8 mouse cellular contexts compared by ENCODE assay signal in genomic region chr7:126986319-126986718, GRCm38 (mm10). TPM values are rescaled to one million over a fixed set of nuclear protein-coding genes. Genes with fewer than 3 reads are reported as not detected.
DNase-seq lines count a peak whose midpoint lies in the region; ATAC-seq and TF ChIP-seq lines count a peak whose summit lies in the region.

No protein-coding gene starts in this region.

- H3K9me3 ChIP-seq in limb, embryonic 11.5 days (ENCODE audit: control insufficient read depth, low read length), result no peaks in the 10 kb centered on the region

- no peak overlapping the region for H3K4me3 ChIP-seq in C2C12 (ENCODE audit: insufficient read depth, poor library complexity, severe bottlenecking)
- H3K4me3 ChIP-seq in limb, embryonic 11.5 days (ENCODE audit: low read depth, low read length), result no peak overlapping the region

- H3ac ChIP-seq in C2C12 (ENCODE audit: control insufficient read depth, insufficient read length, low read depth), result no peak overlapping the region

- no peak overlapping the region for H3K9ac ChIP-seq in limb, embryonic 11.5 days (ENCODE audit: low read length)

- no peak overlapping the region for H3K27ac ChIP-seq in limb, embryonic 11.5 days (replicated peaks; ENCODE audit: low read depth, low read length)

- no peaks in the 10 kb centered on the region for H3K4me1 ChIP-seq in limb, embryonic 11.5 days (ENCODE audit: control insufficient read depth, insufficient read depth, low read length)

- H3K4me2 ChIP-seq in limb, embryonic 11.5 days (ENCODE audit: low read depth, severe bottlenecking), result no peak overlapping the region

- peaks cover 6% of the 10 kb centered on the region for H3K36me3 ChIP-seq in C2C12 (ENCODE audit: control insufficient read depth, insufficient read depth)
- no peaks in the 10 kb centered on the region for H3K36me3 ChIP-seq in limb, embryonic 11.5 days (ENCODE audit: control insufficient read depth, insufficient read depth, low read length)

- peak; percentile 43 for TF ChIP-seq CTCF in C2C12 (IDR thresholded peaks at IDR 0.05; ENCODE audit: control insufficient read depth, insufficient read depth, insufficient read length)
- TF ChIP-seq CTCF in brain, embryonic 14.5 days (IDR thresholded peaks at IDR 0.05; ENCODE audit: borderline replicate concordance, extremely low read depth, insufficient read depth, insufficient read length), result peak; percentile 35; the same call in 1 of the 2 replicates

- no peak for TF ChIP-seq POLR2A in brain, embryonic 14.5 days (IDR thresholded peaks at IDR 0.05; ENCODE audit: borderline replicate concordance, extremely low read depth, insufficient read depth, insufficient read length, poor library complexity, severe bottlenecking)

- 40% methylated on average over 9 of the region's 9 CpGs for WGBS in limb, embryonic 11.5 days

- peak; percentile 33; the same call in 1 of the 2 replicates for ATAC-seq in granulocyte monocyte progenitor cell, adult 5-6 weeks (replicated peaks; ENCODE audit: poor library complexity, severe bottlenecking)
- no peak for ATAC-seq in limb, embryonic 11.5 days (ENCODE audit: insufficient number of reproducible peaks, low FRiP score, low TSS enrichment, low read depth)
- ATAC-seq in monocyte, adult 5-6 weeks (replicated peaks; ENCODE audit: insufficient number of reproducible peaks, low FRiP score, low TSS enrichment, poor library complexity, severe bottlenecking), result no peak

- no peaks in the 10 kb centered on the region for H3K79me2 ChIP-seq in C2C12 (ENCODE audit: control insufficient read depth, insufficient read depth)

- H3K27me3 ChIP-seq in C2C12 (ENCODE audit: control insufficient read depth, insufficient read depth, insufficient read length), result no peaks in the 10 kb centered on the region
- no peaks in the 10 kb centered on the region for H3K27me3 ChIP-seq in limb, embryonic 11.5 days (ENCODE audit: control insufficient read depth, insufficient read depth, low read length)

- DNase-seq in gastrocnemius, adult 18-20 months (ENCODE audit: low spot score), result peak; percentile 70
- no peak for DNase-seq in gastrocnemius, postnatal 4 days (ENCODE audit: low spot score in 2 of 2)
- peak; percentile 45 for DNase-seq in brain, embryonic 14.5 days (ENCODE audit: low read depth)
- peak; percentile 36 for DNase-seq in limb, embryonic 11.5 days (ENCODE audit: low spot score)
- DNase-seq in right cerebral cortex, postnatal 4 days, result peak; percentile 22

- no peaks in the 10 kb centered on the region for H3K79me3 ChIP-seq in C2C12 (ENCODE audit: low read depth)

TF ChIP-seq in C2C12, 6 proteins besides CTCF, POLR2A, EP300 and RAD21:
- TF ChIP-seq MYOD1 (IDR thresholded peaks at IDR 0.05; ENCODE audit: control insufficient read depth, insufficient read length, low read depth) (no peak), MAX (IDR thresholded peaks at IDR 0.05) (no peak), FOSL1 (IDR thresholded peaks at IDR 0.05; ENCODE audit: insufficient read depth, low read length, poor library complexity, severe bottlenecking) (no peak), CEBPB (IDR thresholded peaks at IDR 0.05; ENCODE audit: low read depth) (no peak), USF1 (IDR thresholded peaks at IDR 0.05; ENCODE audit: low read depth) (no peak), MYOG (IDR thresholded peaks at IDR 0.05; ENCODE audit: control insufficient read depth, extremely low read depth, insufficient read length) (no peak)

RNA-seq across cellular contexts. Expression of gene Cdiptos, which starts 10.4 kb away (rescaled TPM):
- under 1 TPM in 1 of 2 experiments, not detected in 1; 0.24 TPM for total RNA-seq in gastrocnemius, adult 18-20 months (2021)
- total RNA-seq in gastrocnemius, postnatal 4 days (2021), result under 1 TPM; 0.49 to 0.76 TPM
- polyA plus RNA-seq in C2C12 (2012; fragmentation: generic; extraction: Trizol), result 0.06 TPM
- polyA plus RNA-seq in brain, embryonic 14.5 days (2012; rRNA removed), result 0.59 and 1.0 TPM in 2 replicates
- 1.1 and 2.7 TPM in 2 replicates for total RNA-seq in granulocyte monocyte progenitor cell, adult 5-6 weeks (2014; fragmentation: Nextera tagmentation)
- 0.26 and 1.1 TPM in 2 replicates for total RNA-seq in granulocyte monocyte progenitor cell, adult 5-6 weeks (2017)
- polyA plus RNA-seq in limb, embryonic 11.5 days (2014; fragmentation: Nextera tagmentation; extraction: Ambion mirVana), result 1.2 and 1.5 TPM in 2 replicates
- 2.8 to 9.8 TPM (median 5.5 TPM) in 3 replicates for total RNA-seq in monocyte, adult 5-6 weeks (2017)

RNA-seq across cellular contexts. Expression of gene Cdipt, which starts 10.6 kb away (rescaled TPM):
- 10 to 100 TPM; 30.7 to 31.5 TPM for total RNA-seq in gastrocnemius, adult 18-20 months (2021)
- 10 to 100 TPM; 43.1 to 48.0 TPM for total RNA-seq in gastrocnemius, postnatal 4 days (2021)
- polyA plus RNA-seq in C2C12 (2012; fragmentation: generic; extraction: Trizol), result 115 TPM
- 153 and 166 TPM in 2 replicates for polyA plus RNA-seq in brain, embryonic 14.5 days (2012; rRNA removed)
- 72.3 and 78.9 TPM in 2 replicates for total RNA-seq in granulocyte monocyte progenitor cell, adult 5-6 weeks (2014; fragmentation: Nextera tagmentation)
- 38.2 and 63.1 TPM in 2 replicates for total RNA-seq in granulocyte monocyte progenitor cell, adult 5-6 weeks (2017)
- polyA plus RNA-seq in limb, embryonic 11.5 days (2014; fragmentation: Nextera tagmentation; extraction: Ambion mirVana), result 63.7 and 68.7 TPM in 2 replicates
- 43.2 to 53.6 TPM (median 43.9 TPM) in 3 replicates for total RNA-seq in monocyte, adult 5-6 weeks (2017)

RNA-seq across cellular contexts. Expression of gene Mvp, which starts 28.1 kb away (rescaled TPM):
- 10 to 100 TPM; 27.5 to 40.9 TPM for total RNA-seq in gastrocnemius, adult 18-20 months (2021)
- total RNA-seq in gastrocnemius, postnatal 4 days (2021), result 10 to 100 TPM; 23.2 to 27.1 TPM
- 32.7 TPM for polyA plus RNA-seq in C2C12 (2012; fragmentation: generic; extraction: Trizol)
- polyA plus RNA-seq in brain, embryonic 14.5 days (2012; rRNA removed), result 3.5 and 4.3 TPM in 2 replicates
- 9.8 and 13.1 TPM in 2 replicates for total RNA-seq in granulocyte monocyte progenitor cell, adult 5-6 weeks (2014; fragmentation: Nextera tagmentation)
- 17.7 and 22.1 TPM in 2 replicates for total RNA-seq in granulocyte monocyte progenitor cell, adult 5-6 weeks (2017)
- polyA plus RNA-seq in limb, embryonic 11.5 days (2014; fragmentation: Nextera tagmentation; extraction: Ambion mirVana), result 2.3 and 3.0 TPM in 2 replicates
- total RNA-seq in monocyte, adult 5-6 weeks (2017), result 95.0 to 131 TPM (median 111 TPM) in 3 replicates

RNA-seq across cellular contexts. Expression of gene Pagr1b, which starts 30.0 kb away (rescaled TPM):
- 1 to 10 TPM in 1 of 2 experiments, not detected in 1; 1.7 TPM for total RNA-seq in gastrocnemius, adult 18-20 months (2021)
- total RNA-seq in gastrocnemius, postnatal 4 days (2021), result 1 to 10 TPM; 1.8 to 2.5 TPM
- polyA plus RNA-seq in C2C12 (2012; fragmentation: generic; extraction: Trizol), result 1.2 TPM
- 1.0 and 1.2 TPM in 2 replicates for polyA plus RNA-seq in brain, embryonic 14.5 days (2012; rRNA removed)
- total RNA-seq in granulocyte monocyte progenitor cell, adult 5-6 weeks (2014; fragmentation: Nextera tagmentation), result not detected in 2 replicates
- total RNA-seq in granulocyte monocyte progenitor cell, adult 5-6 weeks (2017), result 10.5 TPM in 1 of 2 replicates, not detected in the other
- not detected in 2 replicates for polyA plus RNA-seq in limb, embryonic 11.5 days (2014; fragmentation: Nextera tagmentation; extraction: Ambion mirVana)
- 2.9 to 7.8 TPM (median 5.2 TPM) in 3 replicates for total RNA-seq in monocyte, adult 5-6 weeks (2017)

RNA-seq across cellular contexts. Expression of gene Pagr1a, which starts 30.8 kb away (rescaled TPM):
- 10 to 100 TPM in 1 of 2 experiments, 1 to 10 TPM in 1; 7.9 to 10.3 TPM for total RNA-seq in gastrocnemius, adult 18-20 months (2021)
- 10 to 100 TPM in 1 of 2 experiments, 1 to 10 TPM in 1; 9.1 to 14.7 TPM for total RNA-seq in gastrocnemius, postnatal 4 days (2021)
- 22.3 TPM for polyA plus RNA-seq in C2C12 (2012; fragmentation: generic; extraction: Trizol)
- 13.0 and 24.4 TPM in 2 replicates for polyA plus RNA-seq in brain, embryonic 14.5 days (2012; rRNA removed)
- total RNA-seq in granulocyte monocyte progenitor cell, adult 5-6 weeks (2014; fragmentation: Nextera tagmentation), result 17.5 and 50.8 TPM in 2 replicates
- total RNA-seq in granulocyte monocyte progenitor cell, adult 5-6 weeks (2017), result 3.4 and 27.2 TPM in 2 replicates
- polyA plus RNA-seq in limb, embryonic 11.5 days (2014; fragmentation: Nextera tagmentation; extraction: Ambion mirVana), result 59.5 and 88.7 TPM in 2 replicates
- total RNA-seq in monocyte, adult 5-6 weeks (2017), result 3.8 to 52.6 TPM (median 4.4 TPM) in 3 replicates

Comparison
In these comparisons a context has a peak if more than half of its experiments do, and no peak if none do; other contexts are left out.
1. DNase-seq: peak in gastrocnemius, adult 18-20 months (single experiment), brain, embryonic 14.5 days (single experiment), limb, embryonic 11.5 days (single experiment) and right cerebral cortex, postnatal 4 days (single experiment); none in gastrocnemius, postnatal 4 days (0 of 2).